Mouse (Mus musculus): ENCODE data around the gene Iqgap1.

Gene Iqgap1

DNA sequence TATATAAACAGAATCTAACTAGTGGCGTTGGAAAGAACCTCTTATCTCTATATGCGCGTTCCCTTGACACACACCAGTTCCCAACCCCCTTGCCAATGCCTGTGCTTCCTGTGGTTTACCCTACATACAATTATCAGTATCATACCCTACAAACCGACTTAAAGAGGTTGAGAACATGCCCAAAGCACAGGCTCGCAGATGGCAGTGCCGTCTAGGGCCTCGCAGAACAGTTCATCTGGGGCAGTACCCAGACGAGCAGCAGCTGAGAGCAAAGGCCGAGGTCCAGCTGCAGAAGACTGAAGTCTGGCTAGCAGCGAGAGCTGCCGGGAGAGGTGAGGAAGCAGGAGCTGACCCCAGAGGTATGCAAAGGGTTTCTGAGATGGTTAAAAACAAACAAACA, 158.6 kb downstream of the Iqgap1 start:
- no peak for DNase-seq (ENCODE audit: low read depth, low spot score)

- peak; percentile 48 for DNase-seq (ENCODE audit: low read depth, low spot score)
Observed at GRCm38 (mm10) chr7:80666198-80666915, 159.4 kb downstream of the Iqgap1 start.
